8 mouse cellular contexts compared by ENCODE assay signal in genomic region chr17:28141771-28142699, GRCm38 (mm10). TPM values are rescaled to one million over a fixed set of nuclear protein-coding genes. Genes with fewer than 3 reads are reported as not detected.
DNase-seq lines count a peak whose midpoint lies in the region; ATAC-seq and TF ChIP-seq lines count a peak whose summit lies in the region.

Scube3 (plus strand) TSS chr17:28142141.

- no peaks in the 10 kb centered on the region for H3K9me3 ChIP-seq in ES-Bruce4 (replicated peaks; ENCODE audit: control insufficient read depth, insufficient read depth, low read length, poor library complexity, severe bottlenecking)
- H3K9me3 ChIP-seq in embryonic facial prominence, embryonic 13.5 days, result no peaks in the 10 kb centered on the region
- H3K9me3 ChIP-seq in intestine, embryonic 16.5 days (ENCODE audit: control insufficient read depth, low read length), result no peaks in the 10 kb centered on the region
- H3K9me3 ChIP-seq in midbrain, postnatal 0 days (ENCODE audit: low read length), result no peaks in the 10 kb centered on the region

- no peak for TF ChIP-seq CTCF in heart, adult 2 months (IDR thresholded peaks at IDR 0.05)
- TF ChIP-seq CTCF in ES-Bruce4 (IDR thresholded peaks at IDR 0.05; ENCODE audit: low read depth, low read length), result no peak
- peak; percentile 23; the same call in 1 of the 2 replicates for TF ChIP-seq CTCF in midbrain, postnatal 0 days (IDR thresholded peaks at IDR 0.05)

- TF ChIP-seq EP300 in heart, adult 2 months (IDR thresholded peaks at IDR 0.05; ENCODE audit: insufficient read depth, low read depth, low read length), result no peak
- TF ChIP-seq EP300 in ES-Bruce4 (IDR thresholded peaks at IDR 0.05; ENCODE audit: insufficient read depth, low read depth, low read length), result no peak

- peak within 1 kb of the TSS; percentile 43 for H3K4me3 ChIP-seq in heart, adult 2 months
- peak within 1 kb of the TSS; percentile 88 for H3K4me3 ChIP-seq in ES-Bruce4 (ENCODE audit: low read depth, low read length)
- H3K4me3 ChIP-seq in embryonic facial prominence, embryonic 13.5 days, result peak within 1 kb of the TSS; percentile 74
- peak within 1 kb of the TSS; percentile 64 for H3K4me3 ChIP-seq in intestine, embryonic 16.5 days (ENCODE audit: low read length)
- peak within 1 kb of the TSS; percentile 76 for H3K4me3 ChIP-seq in midbrain, postnatal 0 days (ENCODE audit: low read depth, low read length)

- peaks cover 21% of the 10 kb centered on the region for H3K27me3 ChIP-seq in heart, adult 2 months (ENCODE audit: control insufficient read depth, insufficient read depth, low read length)
- no peaks in the 10 kb centered on the region for H3K27me3 ChIP-seq in ES-Bruce4 (ENCODE audit: control insufficient read depth, insufficient read depth, low read length, poor library complexity, severe bottlenecking)
- peaks cover 22% of the 10 kb centered on the region for H3K27me3 ChIP-seq in embryonic facial prominence, embryonic 13.5 days
- peaks cover 31% of the 10 kb centered on the region for H3K27me3 ChIP-seq in intestine, embryonic 16.5 days (replicated peaks; ENCODE audit: control insufficient read depth, insufficient read depth, low read length)
- H3K27me3 ChIP-seq in midbrain, postnatal 0 days (ENCODE audit: insufficient read depth, low read length), result no peaks in the 10 kb centered on the region

- DNase-seq in heart, adult 2 months, result peak in 1 of 2 experiments; percentile 40
- DNase-seq in heart, adult 9 months (ENCODE audit: low spot score in 2 of 2), result no peak
- peak; percentile 55 for DNase-seq in midbrain, postnatal 0 days (ENCODE audit: low spot score)
- DNase-seq in cerebellum, adult 9-11 months, result no peak
- no peak for DNase-seq in left cerebral cortex, adult 8-10 months (ENCODE audit: low spot score in 2 of 2)

- no peaks in the 10 kb centered on the region for H3K79me2 ChIP-seq in heart, adult 2 months (replicated peaks; ENCODE audit: control insufficient read depth, insufficient read depth, low read length)

- ATAC-seq in embryonic facial prominence, embryonic 13.5 days (ENCODE audit: insufficient number of reproducible peaks, insufficient read depth, low FRiP score, low TSS enrichment, low read depth), result peak; percentile 38; the same call in 1 of the 2 replicates
- peak; percentile 62 for ATAC-seq in intestine, embryonic 16.5 days
- peak; percentile 25; the same call in 1 of the 2 replicates for ATAC-seq in midbrain, postnatal 0 days (ENCODE audit: low FRiP score)

- WGBS in heart, adult 2 months, result under 1% methylated on average over 91 of the region's 97 CpGs
- WGBS in embryonic facial prominence, embryonic 13.5 days, result under 1% methylated on average over 93 of the region's 97 CpGs
- under 1% methylated on average over 68 of the region's 97 CpGs for WGBS in intestine, embryonic 16.5 days
- under 1% methylated on average over 68 of the region's 97 CpGs for WGBS in midbrain, postnatal 0 days

- no peak within 1 kb of the TSS for H3K27ac ChIP-seq in heart, adult 2 months
- no peak within 1 kb of the TSS for H3K27ac ChIP-seq in ES-Bruce4 (ENCODE audit: insufficient read depth, low read length)
- peak within 1 kb of the TSS; percentile 91 for H3K27ac ChIP-seq in embryonic facial prominence, embryonic 13.5 days
- H3K27ac ChIP-seq in intestine, embryonic 16.5 days (ENCODE audit: low read length), result no peak within 1 kb of the TSS
- H3K27ac ChIP-seq in midbrain, postnatal 0 days (ENCODE audit: low read depth, low read length), result peak within 1 kb of the TSS; percentile 85

- H3K9ac ChIP-seq in heart, adult 2 months (ENCODE audit: low read depth, low read length), result peak within 1 kb of the TSS; percentile 22; the same call in 1 of the 2 replicates
- H3K9ac ChIP-seq in ES-Bruce4 (ENCODE audit: low read depth, poor library complexity, severe bottlenecking), result peak within 1 kb of the TSS; percentile 84
- peak within 1 kb of the TSS; percentile 85 for H3K9ac ChIP-seq in embryonic facial prominence, embryonic 13.5 days
- H3K9ac ChIP-seq in intestine, embryonic 16.5 days (ENCODE audit: low read depth, low read length), result peak within 1 kb of the TSS; percentile 73
- peak within 1 kb of the TSS; percentile 79 for H3K9ac ChIP-seq in midbrain, postnatal 0 days (replicated peaks; ENCODE audit: low read length, poor library complexity, severe bottlenecking)

- no peak for TF ChIP-seq POLR2A in heart, adult 2 months (IDR thresholded peaks at IDR 0.05; ENCODE audit: insufficient read depth, low read depth, low read length)
- TF ChIP-seq POLR2A in ES-Bruce4 (IDR thresholded peaks at IDR 0.05; ENCODE audit: insufficient read depth, low read length), result no peak

- no peaks in the 10 kb centered on the region for H3K36me3 ChIP-seq in heart, adult 2 months (ENCODE audit: control insufficient read depth, insufficient read depth, low read length)
- H3K36me3 ChIP-seq in ES-Bruce4 (ENCODE audit: control insufficient read depth, insufficient read depth, low read length, poor library complexity, severe bottlenecking), result no peaks in the 10 kb centered on the region
- no peaks in the 10 kb centered on the region for H3K36me3 ChIP-seq in embryonic facial prominence, embryonic 13.5 days
- no peaks in the 10 kb centered on the region for H3K36me3 ChIP-seq in intestine, embryonic 16.5 days (ENCODE audit: control insufficient read depth, insufficient read depth, low read length)
- no peaks in the 10 kb centered on the region for H3K36me3 ChIP-seq in midbrain, postnatal 0 days (ENCODE audit: insufficient read depth, low read length)

- peak within 1 kb of the TSS; percentile 93 for H3K4me2 ChIP-seq in embryonic facial prominence, embryonic 13.5 days
- H3K4me2 ChIP-seq in intestine, embryonic 16.5 days (ENCODE audit: low read depth, low read length), result peak within 1 kb of the TSS; percentile 100
- H3K4me2 ChIP-seq in midbrain, postnatal 0 days (ENCODE audit: low read depth, low read length, poor library complexity, severe bottlenecking), result peak within 1 kb of the TSS; percentile 93

- 0 out of 2 replicates have a peak, but pooled peaks cover 2% of the 10 kb centered on the region for H3K4me1 ChIP-seq in heart, adult 2 months (ENCODE audit: control insufficient read depth, insufficient read depth, low read length)
- H3K4me1 ChIP-seq in ES-Bruce4 (ENCODE audit: control insufficient read depth, insufficient read depth, low read length), result peaks cover 15% of the 10 kb centered on the region
- H3K4me1 ChIP-seq in embryonic facial prominence, embryonic 13.5 days, result peaks cover 66% of the 10 kb centered on the region
- H3K4me1 ChIP-seq in intestine, embryonic 16.5 days (ENCODE audit: control insufficient read depth, insufficient read depth, low read length), result peaks cover 24% of the 10 kb centered on the region
- H3K4me1 ChIP-seq in midbrain, postnatal 0 days (ENCODE audit: insufficient read depth, low read length), result 0 out of 2 replicates have a peak, but pooled peaks cover 11% of the 10 kb centered on the region

- intact Hi-C loops in heart, adult 2 months (cut with DNase I), result no loop called here

RNA-seq across cellular contexts. Expression of gene Scube3, which starts in this region (rescaled TPM):
- total RNA-seq in heart, adult 2 months (2021), result 1 to 10 TPM in 1 of 2 experiments, under 1 TPM in 1; 0.99 to 1.0 TPM
- 1.3 and 1.6 TPM in 2 replicates for polyA plus RNA-seq in heart, adult 2 months (2012; rRNA removed)
- 17.9 and 18.0 TPM in 2 replicates for polyA plus RNA-seq in ES-Bruce4 (2011; ENCODE audit: insufficient read depth, insufficient read length, low read depth, missing spikeins)
- 9.4 and 10.1 TPM in 2 replicates for polyA plus RNA-seq in embryonic facial prominence, embryonic 13.5 days (2015; fragmentation: Nextera tagmentation; extraction: Ambion mirVana)
- polyA plus RNA-seq in intestine, embryonic 16.5 days (2015; fragmentation: Nextera tagmentation; extraction: Ambion mirVana), result 1.0 and 1.1 TPM in 2 replicates
- total RNA-seq in midbrain, postnatal 0 days (2014; rRNA removed), result 19.9 and 24.7 TPM in 2 replicates
- polyA plus RNA-seq in midbrain, postnatal 0 days (2015; fragmentation: Nextera tagmentation; extraction: Ambion mirVana), result 3.1 and 3.9 TPM in 2 replicates
- total RNA-seq in left cerebral cortex, adult 8-10 months (2022), result 1 to 10 TPM; 7.2 to 8.6 (median 7.7) TPM

Comparison
In these comparisons a context has a peak if more than half of its experiments do, and no peak if none do; other contexts are left out.
1. RNA of gene Scube3 (total RNA-seq): 19.9 to 24.7 TPM in midbrain, postnatal 0 days and 7.2 to 8.6 TPM in left cerebral cortex, adult 8-10 months; 0.99 to 1.0 TPM in heart, adult 2 months; every median in the first group is over 4 times any median in the second.
2. H3K27ac ChIP-seq: peak in embryonic facial prominence, embryonic 13.5 days (single experiment) and midbrain, postnatal 0 days (single experiment); none in heart, adult 2 months (single experiment), ES-Bruce4 (single experiment) and intestine, embryonic 16.5 days (single experiment).
3. H3K9ac ChIP-seq: peak in every context shown above with its lines; median percentile 85 in embryonic facial prominence, embryonic 13.5 days; 84 in ES-Bruce4; 79 in midbrain, postnatal 0 days; 73 in intestine, embryonic 16.5 days; 22 in heart, adult 2 months.
4. Peak in every context shown above with its lines, with median percentiles within 50 percentile points of each other: H3K4me3 ChIP-seq, ATAC-seq and H3K4me2 ChIP-seq.